Mouse (Mus musculus) right cerebral cortex, adult 18-20 months (tissue): ENCODE measurements around the gene Olfr1105.

Experiments used
- DNase-seq: peaks from one replicate; pipeline ENCODE4 v3.0.0; 2022; ENCODE audit warnings: mixed read lengths

Olfr1105 gene

GRCm38 (mm10) chr2:87036431-87036830, at the start of gene Olfr1105:
TSS of gene Olfr1105 (minus strand) at chr2:87036531.
- no peak for DNase-seq

- DNase-seq, result no peak
Measured at GRCm38 (mm10) chr2:87075717-87076116, 39.4 kb upstream of the Olfr1105 start, which contains the start of gene Olfr1107. TSS of gene Olfr1107 (minus strand) at chr2:87075817.

- no peak for DNase-seq
Measured at GRCm38 (mm10) chr2:87052173-87052572, 15.8 kb upstream of the Olfr1105 start, which contains the start of gene Olfr1106. TSS of gene Olfr1106 (minus strand) at chr2:87052273.

DNA sequence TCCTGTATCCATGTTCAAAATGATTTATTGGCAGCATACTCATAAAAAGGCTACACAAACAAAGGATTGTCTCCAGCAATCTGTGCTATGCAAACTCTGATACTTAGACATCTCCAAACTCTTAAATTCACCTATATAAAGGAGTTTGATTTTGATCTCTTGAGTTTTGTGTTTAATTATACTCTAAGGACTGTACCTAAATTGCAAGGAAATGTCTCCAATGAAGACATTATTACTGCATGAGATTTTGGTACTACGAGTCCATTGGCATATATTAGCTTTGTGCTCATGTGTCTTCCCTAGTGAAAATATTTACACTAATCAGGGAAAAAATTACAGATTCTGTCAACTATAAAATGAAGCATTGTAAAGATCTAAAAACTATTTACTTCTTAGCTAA, 9.4 kb downstream of the Olfr1105 start, which contains the start of gene Olfr1104:
Gene Olfr1104, minus strand, starts transcription at position 101 of the 400 bp plus-strand sequence.
- no peak for DNase-seq

DNA sequence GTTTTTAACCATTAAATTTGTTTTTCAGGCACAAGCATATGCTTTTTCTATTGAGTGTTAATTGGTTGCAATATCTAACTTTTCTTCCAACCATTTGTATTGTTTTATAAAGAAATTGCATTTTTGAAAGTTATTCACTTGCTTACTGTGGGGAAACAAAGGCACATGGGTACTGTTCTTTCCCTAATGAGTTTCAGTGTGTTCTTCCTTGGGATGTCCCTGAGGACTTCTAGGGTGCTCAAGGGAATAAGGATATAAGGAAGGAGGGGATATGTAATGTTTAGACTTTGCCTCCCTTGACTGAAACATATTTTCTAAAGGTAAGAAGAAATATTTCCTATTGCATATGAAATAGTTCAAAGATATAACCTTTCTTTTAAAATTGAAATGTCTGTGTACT, 38.2 kb downstream of the Olfr1105 start, which contains the start of gene Olfr1102:
Gene Olfr1102, plus strand, starts transcription at position 301 of the 400 bp plus-strand sequence.
- DNase-seq, result no peak

DNA sequence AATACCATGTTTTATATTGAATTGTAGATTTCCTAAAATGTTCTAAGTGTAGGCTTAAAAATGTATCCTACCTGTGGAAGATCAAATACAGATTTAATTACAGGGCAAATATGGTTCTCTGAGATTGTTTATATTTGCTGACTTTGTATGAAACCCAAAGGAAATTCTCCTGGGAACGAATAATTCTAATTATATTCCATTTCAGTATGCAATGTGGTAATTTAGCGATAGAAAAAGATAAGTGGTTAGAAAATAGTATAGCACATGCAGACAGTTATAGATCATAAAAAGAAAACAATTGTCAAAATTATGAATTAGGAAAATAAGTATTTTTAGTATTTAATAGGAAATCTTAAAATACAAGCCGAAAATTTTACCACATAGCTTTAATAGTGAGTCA, 45.2 kb downstream of the Olfr1105 start, which contains the start of gene Olfr1101:
Gene Olfr1101, minus strand, starts transcription at position 101 of the 400 bp plus-strand sequence.
- no peak for DNase-seq
